Mouse (Mus musculus) kidney, postnatal 0 days (tissue): ENCODE measurements around the gene Sppl2c. TPM values are rescaled to one million over a fixed set of nuclear protein-coding genes. Genes with fewer than 3 reads are reported as not detected.
"Not testable (repeated sequence)": the region's sequence is repeated elsewhere in the genome, so short reads cannot be mapped to it uniquely, and the experiment has no call there.

Experiments used
- ATAC-seq: fragments of 200-750 bp; cut with Nextera tagmentation; replicated peaks from 2 replicates; pipeline ENCODE4 v1.8.0; 2017; ENCODE audit warnings: low read depth, moderate number of reproducible peaks, moderate TSS enrichment, moderate library complexity; ENCODE audit not compliant: low FRiP score
- DNase-seq: peaks from one replicate; pipeline ENCODE4 v3.0.0-alpha.2; 2016; ENCODE audit warnings: low spot score
- H3K27ac ChIP-seq: fragments of 300-500 bp; sonication (generic); 2 replicates; pipeline ENCODE4 v1.5.1; 2014; ENCODE audit warnings: mild to moderate bottlenecking
- H3K27me3 ChIP-seq: fragments of 300-500 bp; sonication (generic); 2 replicates; pipeline ENCODE4 v1.6.1; 2014; ENCODE audit warnings: low read length, mixed read lengths; ENCODE audit not compliant: insufficient read depth
- H3K36me3 ChIP-seq: fragments of 300-500 bp; sonication (generic); 2 replicates; pipeline ENCODE4 v1.6.1; 2014; ENCODE audit warnings: low read length, mixed read lengths; ENCODE audit not compliant: insufficient read depth
- H3K4me1 ChIP-seq: fragments of 300-500 bp; sonication (generic); replicated peaks from 2 replicates; pipeline ENCODE4 v1.6.1; 2014; ENCODE audit warnings: antibody characterized with exemption, low read length, mixed read lengths; ENCODE audit not compliant: insufficient read depth
- H3K4me2 ChIP-seq: fragments of 300-500 bp; sonication (generic); 2 replicates; pipeline ENCODE4 v1.6.1; 2014; ENCODE audit warnings: mild to moderate bottlenecking, low read length, moderate library complexity, mixed read lengths
- H3K4me3 ChIP-seq: fragments of 300-500 bp; sonication (generic); replicated peaks from 2 replicates; pipeline ENCODE4 v1.5.1; 2014; ENCODE audit warnings: low read depth, low read length
- H3K9ac ChIP-seq: fragments of 300-500 bp; sonication (generic); 2 replicates; pipeline ENCODE4 v1.6.1; 2014; ENCODE audit warnings: low read depth, low read length
- H3K9me3 ChIP-seq: fragments of 300-500 bp; sonication (generic); replicated peaks from 2 replicates; pipeline ENCODE4 v1.6.1; 2016; ENCODE audit warnings: low read length, inconsistent platforms, mixed read lengths
- CTCF ChIP-seq: IDR thresholded peaks from 2 replicates; pipeline ENCODE4 v1.5.1; 2016; ENCODE audit warnings: antibody characterized with exemption, low read depth, mild to moderate bottlenecking, moderate library complexity
- WGBS: fragments of 180-500 bp; shearing (Covaris S2); extraction: QIAGEN DNeasy Blood & Tissue Kit; methylation state at CpG from one replicate; pipeline ENCODE4 v1.1.7; 2014; 5-methylcytosine and 5-hydroxymethylcytosine counted together
- polyA plus RNA-seq: library from polyadenylated mRNA; unstranded; fragments of >200 nt; fragmentation: Nextera tagmentation; extraction: Ambion mirVana; gene quantifications from 2 replicates; pipeline ENCODE4 v1.2.1, GENCODE M21; 2015

The Sppl2c gene
- polyA plus RNA-seq, 1 experiment from 2014 or later, result not detected

DNA sequence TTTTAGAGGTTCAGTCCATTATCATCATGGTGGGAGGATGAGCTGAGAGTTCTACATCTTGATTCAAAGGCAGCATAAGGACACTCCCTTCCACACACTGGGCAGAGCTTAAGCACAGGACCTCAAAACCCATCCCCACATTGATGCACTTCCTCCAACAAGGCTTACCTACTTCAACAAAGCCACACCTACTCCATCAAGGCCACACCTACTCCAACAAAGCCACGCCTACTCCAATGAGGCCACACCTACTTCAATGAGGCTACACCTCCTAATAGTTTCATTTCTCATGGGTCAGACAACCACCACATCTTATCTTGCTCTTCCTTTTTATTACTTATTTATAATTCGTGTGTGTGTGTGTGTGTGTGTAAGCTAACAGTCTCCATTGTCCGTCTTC, 22.9 kb downstream of the Sppl2c start:
- no peak for TF ChIP-seq CTCF
- DNase-seq (no peak), ATAC-seq (no peak)
- Histone ChIP-seq H3K4me3 (no peak overlapping the region), H3K9me3 (no peaks in the 10 kb centered on the region), H3K36me3 (no peaks in the 10 kb centered on the region), H3K9ac (no peak overlapping the region), H3K27ac (no peak overlapping the region), H3K4me2 (no peak overlapping the region), H3K4me1 (no peaks in the 10 kb centered on the region), H3K27me3 (no peaks in the 10 kb centered on the region)
- 68% methylated on average over 3 of the region's 3 CpGs for WGBS

DNA sequence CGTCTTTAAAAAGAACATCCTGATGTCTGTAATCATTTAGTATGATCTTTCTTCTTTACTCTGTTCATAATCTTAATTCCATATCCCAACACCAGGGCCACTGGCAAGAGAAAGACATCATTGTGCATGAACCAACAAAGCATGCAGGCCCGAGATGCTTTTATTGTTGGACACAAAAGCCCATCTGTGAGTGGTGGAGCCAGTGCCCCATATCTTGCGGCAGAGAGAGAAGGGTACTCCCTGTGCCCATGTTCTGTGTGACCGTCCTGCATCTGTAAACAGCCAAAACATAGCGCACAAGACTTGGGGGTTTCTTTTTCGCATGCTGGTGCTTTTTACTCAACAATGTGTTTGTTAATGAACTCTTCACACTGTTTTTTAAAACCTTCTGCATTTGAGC, 25.1 kb downstream of the Sppl2c start:
- ATAC-seq (no peak), DNase-seq (no peak)
- no peaks in the 10 kb centered on the region for H3K27me3 ChIP-seq
- H3K9me3 ChIP-seq, result no peaks in the 10 kb centered on the region
- H3K4me3 ChIP-seq, result no peak overlapping the region
- no peaks in the 10 kb centered on the region for H3K36me3 ChIP-seq
- no peak overlapping the region for H3K9ac ChIP-seq
- WGBS, result 88% methylated on average over 6 of the region's 6 CpGs
- TF ChIP-seq CTCF, result no peak
- H3K4me1 ChIP-seq, result no peaks in the 10 kb centered on the region
- H3K4me2 ChIP-seq, result no peak overlapping the region
- H3K27ac ChIP-seq, result no peak overlapping the region

- ATAC-seq, H3K36me3 ChIP-seq, H3K27me3 ChIP-seq, DNase-seq, H3K27ac ChIP-seq, H3K4me3 ChIP-seq, H3K9me3 ChIP-seq, H3K9ac ChIP-seq, H3K4me2 ChIP-seq, H3K4me1 ChIP-seq: not testable (repeated sequence)
- TF ChIP-seq CTCF, result peak; percentile 6; the same call in 1 of the 2 replicates
- WGBS, result over 99% methylated on average over 5 of the region's 5 CpGs
These were observed 28.0 kb downstream of the Sppl2c start for GRCm38 (mm10) chr11:104214128-104214527.

DNA sequence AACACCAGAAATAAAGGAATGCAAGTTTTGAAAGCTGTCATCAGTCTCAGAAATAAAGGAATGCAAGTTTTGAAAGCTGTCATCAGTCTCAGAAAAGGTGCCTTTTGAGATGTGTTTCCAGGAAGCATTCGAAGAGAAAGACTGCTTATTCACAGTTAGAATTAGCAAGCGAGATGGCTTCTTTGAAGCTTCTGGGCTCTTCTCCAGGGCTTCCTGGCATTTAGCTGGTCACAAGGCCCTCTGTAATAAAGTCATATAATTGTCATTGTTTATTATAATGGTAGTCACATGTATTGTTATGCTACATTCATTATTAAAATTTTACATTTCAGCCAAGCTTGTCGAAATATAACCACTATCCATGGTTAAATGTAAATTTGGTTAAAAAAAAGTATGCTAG, 31.9 kb downstream of the Sppl2c start:
- no peak overlapping the region for H3K4me3 ChIP-seq
- no peak for ATAC-seq
- no peak for DNase-seq

GRCm38 (mm10) chr11:104220291-104220690, 34.2 kb downstream of the Sppl2c start:
- Histone ChIP-seq H3K9me3 (no peaks in the 10 kb centered on the region), H3K36me3 (no peaks in the 10 kb centered on the region), H3K27me3 (no peaks in the 10 kb centered on the region), H3K4me1 (no peaks in the 10 kb centered on the region), H3K4me3 (no peak overlapping the region), H3K9ac (no peak overlapping the region), H3K4me2 (no peak overlapping the region), H3K27ac (no peak overlapping the region)
- TF ChIP-seq CTCF, result no peak
- WGBS, result 83% methylated on average over 4 of the region's 4 CpGs
- DNase-seq, result no peak
- no peak for ATAC-seq

More for the DNA sequence above, 31.9 kb downstream of the Sppl2c start:
- no peaks in the 10 kb centered on the region for H3K9me3 ChIP-seq
- no peaks in the 10 kb centered on the region for H3K27me3 ChIP-seq
- no peaks in the 10 kb centered on the region for H3K4me1 ChIP-seq
- 73% methylated on average over 3 of the region's 3 CpGs for WGBS
- H3K27ac ChIP-seq, result no peak overlapping the region
- H3K9ac ChIP-seq, result no peak overlapping the region
- TF ChIP-seq CTCF, result no peak
- H3K4me2 ChIP-seq, result no peak overlapping the region
- no peaks in the 10 kb centered on the region for H3K36me3 ChIP-seq

GRCm38 (mm10) chr11:104221751-104222150, 35.6 kb downstream of the Sppl2c start:
- 82% methylated on average over 5 of the region's 5 CpGs for WGBS
- no peak for DNase-seq
- H3K27ac ChIP-seq, result no peak overlapping the region
- H3K36me3 ChIP-seq, result no peaks in the 10 kb centered on the region
- H3K9ac ChIP-seq, result no peak overlapping the region
- H3K4me1 ChIP-seq, result no peaks in the 10 kb centered on the region
- no peaks in the 10 kb centered on the region for H3K27me3 ChIP-seq
- ATAC-seq, result no peak
- H3K4me3 ChIP-seq, result no peak overlapping the region
- no peaks in the 10 kb centered on the region for H3K9me3 ChIP-seq
- no peak for TF ChIP-seq CTCF
- no peak overlapping the region for H3K4me2 ChIP-seq

GRCm38 (mm10) chr11:104223301-104223700, 37.2 kb downstream of the Sppl2c start:
- no peak for TF ChIP-seq CTCF
- Histone ChIP-seq H3K4me1 (no peaks in the 10 kb centered on the region), H3K4me2 (no peak overlapping the region), H3K9ac (no peak overlapping the region), H3K27ac (no peak overlapping the region), H3K4me3 (no peak overlapping the region), H3K9me3 (no peaks in the 10 kb centered on the region), H3K27me3 (no peaks in the 10 kb centered on the region), H3K36me3 (no peaks in the 10 kb centered on the region)
- WGBS, result 81% methylated on average over 9 of the region's 9 CpGs
- no peak for DNase-seq
- ATAC-seq, result no peak
